Mouse (Mus musculus) heart, adult 2 months (tissue): ENCODE measurements at regions not wholly inside any gene's neighbourhood (a gene's known extent, or its start where the extent isn't known, plus 50 kb on each side); places are given as distances from the start of the nearest gene placed in this dataset.

Experiments
- DNase-seq, 2 experiments: peaks; one replicate each; pipeline ENCODE4 v3.0.0; 2021
- H3K27ac ChIP-seq: fragments of 200-600 bp; 2 replicates; pipeline ENCODE4 v1.8.1; 2022
- H3K27me3 ChIP-seq: fragments of 200-500 bp; 2 replicates; pipeline ENCODE4 v1.6.1; 2012; ENCODE audit warnings: mild to moderate bottlenecking, low read length, inconsistent platforms, mixed read lengths; ENCODE audit not compliant: control insufficient read depth, insufficient read depth
- H3K36me3 ChIP-seq: fragments of 200-500 bp; 2 replicates; pipeline ENCODE4 v1.6.1; 2012; ENCODE audit warnings: low read length, inconsistent platforms; ENCODE audit not compliant: control insufficient read depth, insufficient read depth
- H3K4me1 ChIP-seq: fragments of 200-500 bp; 2 replicates; pipeline ENCODE4 v1.6.1; 2011; ENCODE audit warnings: low read length; ENCODE audit not compliant: control insufficient read depth, insufficient read depth
- H3K4me3 ChIP-seq: fragments of 200-600 bp; 2 replicates; pipeline ENCODE4 v1.8.1; 2022
- H3K79me2 ChIP-seq: fragments of 200-500 bp; replicated peaks from 2 replicates; pipeline ENCODE4 v1.6.1; 2012; ENCODE audit warnings: mild to moderate bottlenecking, inconsistent platforms, low read length, moderate library complexity, mixed read lengths; ENCODE audit not compliant: control insufficient read depth, insufficient read depth
- H3K9ac ChIP-seq: fragments of 200-500 bp; 2 replicates; pipeline ENCODE4 v1.6.1; 2012; ENCODE audit warnings: low read depth, mild to moderate bottlenecking, control low read depth, inconsistent platforms, low read length, mixed read lengths
- CTCF ChIP-seq: fragments of 200-600 bp; IDR thresholded peaks from 2 replicates; pipeline ENCODE4 v1.8.1; 2022; ENCODE audit warnings: antibody characterized with exemption, mild to moderate bottlenecking, moderate library complexity
- EP300 ChIP-seq: fragments of 200-500 bp; IDR thresholded peaks from 2 replicates; pipeline ENCODE4 v1.6.1; 2011; ENCODE audit warnings: low read depth, low read length, control low read depth; ENCODE audit not compliant: insufficient read depth
- POLR2A ChIP-seq: fragments of 200-500 bp; IDR thresholded peaks from 2 replicates; pipeline ENCODE4 v1.6.1; 2011; ENCODE audit warnings: mild to moderate bottlenecking, low read depth, low read length, control low read depth; ENCODE audit not compliant: insufficient read depth
- WGBS: fragments of 180-500 bp; shearing (Covaris S2); methylation state at CpG from one replicate; pipeline ENCODE4 v1.1.7; 2018; 5-methylcytosine and 5-hydroxymethylcytosine counted together
- intact Hi-C: fragments of 180-260 bp; cut with DNase I; formaldehyde crosslinking; loops from one replicate; pipeline ENCODE4 v1.15.1; 2025

- intact Hi-C loops: no loop called here
- Histone ChIP-seq H3K27me3 (no peaks in the 10 kb centered on the region), H3K9ac (no peak overlapping the region), H3K27ac (no peak overlapping the region), H3K4me1 (no peaks in the 10 kb centered on the region), H3K4me3 (no peak overlapping the region), H3K79me2 (no peaks in the 10 kb centered on the region), H3K36me3 (no peaks in the 10 kb centered on the region)
- 44% methylated on average over 2 of the region's 2 CpGs for WGBS
- DNase-seq: no peak
- no peak for TF ChIP-seq POLR2A
Measured at GRCm38 (mm10) chr2:148300879-148301278, 94.3 kb upstream of the Sstr4 start.

GRCm38 (mm10) chr2:148312255-148312654, 82.9 kb upstream of the Sstr4 start:
- no peaks in the 10 kb centered on the region for H3K36me3 ChIP-seq
- no peak for DNase-seq
- H3K4me3 ChIP-seq: no peak overlapping the region
- 85% methylated on average over 2 of the region's 2 CpGs for WGBS
- no peak for TF ChIP-seq CTCF
- no peak for TF ChIP-seq POLR2A
- TF ChIP-seq EP300: no peak
- no peaks in the 10 kb centered on the region for H3K4me1 ChIP-seq
- no peak overlapping the region for H3K9ac ChIP-seq
- H3K27me3 ChIP-seq: no peaks in the 10 kb centered on the region
- H3K79me2 ChIP-seq: no peaks in the 10 kb centered on the region
- H3K27ac ChIP-seq: no peak overlapping the region
- intact Hi-C loops: no loop called here

- 71% methylated on average over 1 of the region's 1 CpGs for WGBS
- H3K27me3 ChIP-seq: no peaks in the 10 kb centered on the region
- no peak overlapping the region for H3K4me3 ChIP-seq
- no peaks in the 10 kb centered on the region for H3K79me2 ChIP-seq
- TF ChIP-seq CTCF: no peak
- TF ChIP-seq EP300: no peak
- no peak for TF ChIP-seq POLR2A
- no peak overlapping the region for H3K9ac ChIP-seq
- no peak for DNase-seq
- H3K27ac ChIP-seq: no peak overlapping the region
- intact Hi-C loops: no loop called here
- no peaks in the 10 kb centered on the region; the same call in 1 of the 2 replicates for H3K4me1 ChIP-seq
- H3K36me3 ChIP-seq: no peaks in the 10 kb centered on the region
Measured at GRCm38 (mm10) chr2:148320896-148321295, 74.2 kb upstream of the Sstr4 start.

- Histone ChIP-seq H3K4me3 (no peak overlapping the region), H3K36me3 (no peaks in the 10 kb centered on the region), H3K27me3 (no peaks in the 10 kb centered on the region), H3K79me2 (no peaks in the 10 kb centered on the region), H3K27ac (no peak overlapping the region), H3K9ac (no peak overlapping the region), H3K4me1 (peaks cover 6% of the 10 kb centered on the region)
- no peak for DNase-seq
- intact Hi-C loops: no loop called here
- TF ChIP-seq CTCF (no peak), POLR2A (no peak), EP300 (no peak)
- 71% methylated on average over 3 of the region's 3 CpGs for WGBS
Measured at GRCm38 (mm10) chr2:148325362-148325761, 69.8 kb upstream of the Sstr4 start.

- Histone ChIP-seq H3K27me3 (no peaks in the 10 kb centered on the region), H3K4me1 (peaks cover 6% of the 10 kb centered on the region), H3K36me3 (peaks cover 2% of the 10 kb centered on the region; the same call in 1 of the 2 replicates), H3K9ac (no peak overlapping the region), H3K4me3 (no peak overlapping the region), H3K79me2 (no peaks in the 10 kb centered on the region), H3K27ac (no peak overlapping the region)
- TF ChIP-seq POLR2A (no peak), EP300 (no peak), CTCF (no peak)
- WGBS: 68% methylated on average over 4 of the region's 4 CpGs
- intact Hi-C loops: no loop called here
- no peak for DNase-seq
Measured at GRCm38 (mm10) chr2:148325854-148326387, 69.2 kb upstream of the Sstr4 start.

- Histone ChIP-seq H3K9ac (no peak overlapping the region), H3K4me3 (no peak overlapping the region), H3K27ac (no peak overlapping the region), H3K4me1 (peaks cover 6% of the 10 kb centered on the region), H3K36me3 (peaks cover 2% of the 10 kb centered on the region; the same call in 1 of the 2 replicates), H3K79me2 (no peaks in the 10 kb centered on the region), H3K27me3 (no peaks in the 10 kb centered on the region)
- no peak for TF ChIP-seq CTCF
- 54% methylated on average over 2 of the region's 2 CpGs for WGBS
- DNase-seq: no peak
- intact Hi-C loops: no loop called here
Measured at GRCm38 (mm10) chr2:148326414-148326813, 68.7 kb upstream of the Sstr4 start.

- 98% methylated on average over 1 of the region's 1 CpGs for WGBS
- Histone ChIP-seq H3K4me1 (peaks cover 6% of the 10 kb centered on the region), H3K36me3 (peaks cover 2% of the 10 kb centered on the region; the same call in 1 of the 2 replicates), H3K27me3 (no peaks in the 10 kb centered on the region), H3K9ac (no peak overlapping the region), H3K27ac (no peak overlapping the region), H3K4me3 (no peak overlapping the region), H3K79me2 (no peaks in the 10 kb centered on the region)
- no peak for TF ChIP-seq POLR2A
- no peak for DNase-seq
- intact Hi-C loops: no loop called here
Measured at GRCm38 (mm10) chr2:148327552-148327951, 67.6 kb upstream of the Sstr4 start.
